Mouse (Mus musculus) mouse trophoblast stem cell (cell line): Measurements from ENCODE around the gene Padi2.

Source experiments
- in situ Hi-C, 2 experiments: fragments of 300-500 bp; cut with MseI, MboI; formaldehyde crosslinking; loops; 2 replicates in 1 of 2; 3 replicates in 1 of 2; pipeline ENCODE4 v1.15.1; 2025

The Padi2 gene

DNA sequence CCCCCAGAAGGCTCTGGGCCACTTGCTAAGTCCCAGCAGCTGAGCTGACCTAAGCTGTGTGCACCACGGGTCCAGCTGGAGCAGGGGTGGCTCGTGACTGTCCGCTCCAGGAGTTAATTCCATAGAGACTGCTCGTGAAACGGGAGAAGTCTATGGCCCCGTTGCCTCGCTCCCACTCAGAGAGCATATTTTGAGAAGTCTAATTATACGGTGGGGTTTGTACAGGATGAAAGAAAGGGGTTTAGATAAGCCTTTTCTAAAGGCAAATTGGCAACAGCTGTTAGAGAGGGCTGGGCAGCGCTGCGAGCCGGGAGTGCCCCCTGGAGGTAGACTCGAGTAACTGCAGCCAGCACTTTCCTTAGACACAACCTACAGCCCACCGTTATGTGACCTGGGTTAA lies 51.6 kb downstream of the Padi2 start:
- in situ Hi-C loops, result no loop called here

DNA sequence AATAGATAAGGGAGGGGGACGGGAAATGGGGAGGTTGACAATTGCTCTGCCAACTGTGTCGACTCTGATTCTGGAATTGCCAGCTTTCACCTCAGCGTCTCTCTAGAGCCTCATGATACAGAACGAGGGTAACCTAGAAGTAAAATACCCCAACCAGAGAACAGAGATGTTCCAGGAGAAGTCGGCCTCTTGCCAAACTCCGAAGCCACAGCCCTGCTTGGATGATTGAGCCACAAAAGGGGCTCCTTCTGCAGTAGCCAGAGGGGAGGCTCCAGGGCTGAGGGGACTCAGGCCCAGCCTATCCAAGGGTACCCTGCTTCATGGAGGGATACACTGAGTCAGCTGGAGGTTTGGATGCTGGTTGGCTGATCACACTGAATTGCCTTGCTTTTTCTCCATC lies 52.2 kb downstream of the Padi2 start:
- in situ Hi-C loops, result no loop called here

- in situ Hi-C loops, result no loop called here
Observed at GRCm38 (mm10) chr4:140959128-140959679, 53.1 kb downstream of the Padi2 start.

DNA sequence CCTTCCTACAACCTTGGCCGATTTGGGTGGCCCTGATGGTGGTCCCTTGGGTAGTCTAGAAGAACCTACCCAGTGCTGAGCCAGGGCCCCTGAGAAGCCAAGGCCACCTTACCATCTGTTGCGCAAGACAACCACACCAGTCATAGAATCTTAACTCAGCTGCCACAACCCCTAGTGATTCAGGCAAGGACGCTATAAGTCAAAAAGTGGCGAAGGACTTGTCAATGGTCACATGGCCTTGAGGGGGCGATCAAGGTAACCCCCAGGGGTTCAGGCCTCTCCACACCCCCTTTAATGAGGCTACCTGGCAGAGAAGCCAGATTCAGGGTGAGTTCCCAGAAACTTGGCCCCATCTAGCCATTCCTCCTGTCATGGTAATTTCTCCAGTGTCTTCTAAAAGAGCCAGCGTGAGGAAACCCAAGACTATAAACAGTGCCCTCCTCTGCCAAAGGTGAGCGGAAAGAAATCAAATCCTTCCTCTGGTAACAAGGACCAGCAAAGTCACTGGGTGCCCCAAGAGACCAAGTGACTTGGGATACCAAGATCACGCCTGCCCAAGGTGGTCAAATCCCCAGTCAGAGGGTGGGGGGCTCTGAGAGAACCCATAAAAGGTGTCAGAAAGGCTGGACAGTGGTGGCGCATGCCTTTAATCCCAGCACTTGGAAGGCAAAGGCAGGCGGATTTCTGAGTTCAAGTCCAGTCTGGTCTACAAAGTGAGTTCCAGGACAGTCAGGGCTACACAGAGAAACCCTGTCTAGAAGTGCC lies 53.8 kb downstream of the Padi2 start:
- in situ Hi-C loops, result loop anchor here in 1 of 2 experiments (5.0 kb wide), 1 partner anchor 53 kb away; the partner anchor contains the start of gene Padi2

- in situ Hi-C loops, result loop anchor here in 1 of 2 experiments (5.0 kb wide), 1 partner anchor 54 kb away; the partner anchor contains the start of gene Padi2
Observed at GRCm38 (mm10) chr4:140960781-140961466, 54.8 kb downstream of the Padi2 start, which contains the start of gene Sdhb. Gene Sdhb (plus strand): TSS chr4:140961203.

- in situ Hi-C loops, result loop anchor here in 1 of 2 experiments (5.0 kb wide), 1 partner anchor 54 kb away; the partner anchor contains the start of gene Padi2
Observed at GRCm38 (mm10) chr4:140961467-140962206, 55.5 kb downstream of the Padi2 start.

GRCm38 (mm10) chr4:140962207-140962909 lies 56.2 kb downstream of the Padi2 start:
- in situ Hi-C loops, result loop anchor here in 1 of 2 experiments (5.0 kb wide), 1 partner anchor 55 kb away; the partner anchor contains the start of gene Padi2

GRCm38 (mm10) chr4:140962950-140963349 lies 56.8 kb downstream of the Padi2 start:
- in situ Hi-C loops, result loop anchor here in 1 of 2 experiments (5.0 kb wide), 1 partner anchor 56 kb away; the partner anchor contains the start of gene Padi2

GRCm38 (mm10) chr4:140963941-140964597 lies 57.9 kb downstream of the Padi2 start:
- in situ Hi-C loops, result loop anchor here in 1 of 2 experiments (5.0 kb wide), 1 partner anchor 57 kb away; the partner anchor contains the start of gene Padi2

GRCm38 (mm10) chr4:140964620-140965019 lies 58.5 kb downstream of the Padi2 start:
- in situ Hi-C loops, result loop anchor here in 1 of 2 experiments (5.0 kb wide), 1 partner anchor 57 kb away; the partner anchor contains the start of gene Padi2

DNA sequence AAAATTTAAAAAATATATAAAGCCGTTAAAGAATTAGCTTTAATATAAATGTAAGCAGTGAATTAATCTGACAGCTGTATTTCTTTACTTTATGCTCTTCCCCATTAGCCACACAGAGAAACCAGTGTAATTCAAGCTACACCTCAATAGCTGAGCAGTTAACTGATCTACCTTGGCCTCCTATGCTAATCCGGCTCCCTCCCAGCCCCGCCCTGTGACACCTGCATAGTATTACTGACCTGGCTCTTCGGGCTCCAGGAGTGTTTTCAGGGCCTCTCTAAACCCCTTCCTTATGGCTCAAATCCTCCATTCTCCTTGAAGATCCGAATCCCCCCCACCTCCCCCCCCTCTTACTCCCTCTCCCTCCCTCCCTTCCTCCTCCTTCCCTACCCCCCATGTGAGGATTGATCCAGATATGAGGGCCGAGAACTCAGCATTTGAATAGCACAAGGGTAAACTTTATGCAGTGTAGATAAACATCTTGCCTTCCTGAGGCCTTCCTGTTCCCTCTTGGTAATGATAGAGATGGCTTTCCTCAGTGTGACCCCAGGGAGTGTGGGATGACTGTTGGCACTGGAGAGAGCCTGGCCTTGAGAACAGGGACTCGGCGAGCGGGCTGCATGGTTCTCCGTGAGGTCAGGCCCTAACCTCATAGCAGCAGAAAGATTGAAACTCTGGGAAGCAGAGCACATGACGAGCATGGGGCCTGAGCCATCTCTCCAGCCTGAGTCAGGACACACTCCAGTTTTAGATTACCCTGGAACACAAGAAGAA lies 61.4 kb downstream of the Padi2 start:
- in situ Hi-C loops, result no loop called here

DNA sequence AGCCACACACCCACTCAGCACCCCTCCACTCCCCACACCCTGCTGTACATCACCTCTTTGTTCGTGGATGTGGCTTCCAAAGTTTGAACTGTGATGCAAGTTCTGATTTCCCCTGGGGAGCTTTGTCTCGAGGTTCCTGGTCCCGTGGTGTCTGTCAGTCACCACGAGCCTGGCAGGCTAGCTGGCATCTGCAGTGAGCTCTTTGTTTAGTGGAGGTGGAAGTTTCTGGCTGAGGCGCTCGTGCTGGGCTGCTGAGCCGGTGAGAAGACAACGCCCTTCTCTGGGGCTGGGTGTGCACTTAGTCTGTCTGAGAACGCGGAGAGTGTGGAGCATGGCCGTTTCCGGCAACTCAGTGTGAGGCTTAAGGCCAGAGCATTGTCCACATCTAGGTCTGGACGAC lies 65.5 kb downstream of the Padi2 start:
- in situ Hi-C loops, result loop anchor here in 1 of 2 experiments (10.0 kb wide), 1 partner anchor 63 kb away; no protein-coding TSS in a partner anchor

DNA sequence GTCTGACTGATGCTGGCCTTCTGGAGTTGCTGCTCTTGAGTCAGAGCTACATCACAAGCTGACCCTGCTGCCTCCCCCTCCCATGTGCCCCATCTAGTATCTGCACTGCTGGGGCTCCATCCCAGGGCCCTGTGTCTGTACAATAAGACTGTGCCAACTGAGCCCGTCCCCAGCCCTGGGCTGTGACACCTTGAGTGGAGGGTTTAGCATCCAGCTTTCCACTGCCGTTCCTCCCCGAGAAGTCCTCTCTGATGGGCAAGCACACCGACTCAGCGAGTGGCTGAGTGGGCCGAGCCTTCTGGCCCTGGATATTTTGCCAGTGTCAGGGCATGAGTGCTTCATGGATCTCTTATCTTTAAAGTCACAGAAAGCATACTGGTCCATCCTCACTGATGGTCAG lies 68.3 kb downstream of the Padi2 start:
- in situ Hi-C loops, result loop anchor here in 1 of 2 experiments (10.0 kb wide), 1 partner anchor 60 kb away; no protein-coding TSS in a partner anchor

DNA sequence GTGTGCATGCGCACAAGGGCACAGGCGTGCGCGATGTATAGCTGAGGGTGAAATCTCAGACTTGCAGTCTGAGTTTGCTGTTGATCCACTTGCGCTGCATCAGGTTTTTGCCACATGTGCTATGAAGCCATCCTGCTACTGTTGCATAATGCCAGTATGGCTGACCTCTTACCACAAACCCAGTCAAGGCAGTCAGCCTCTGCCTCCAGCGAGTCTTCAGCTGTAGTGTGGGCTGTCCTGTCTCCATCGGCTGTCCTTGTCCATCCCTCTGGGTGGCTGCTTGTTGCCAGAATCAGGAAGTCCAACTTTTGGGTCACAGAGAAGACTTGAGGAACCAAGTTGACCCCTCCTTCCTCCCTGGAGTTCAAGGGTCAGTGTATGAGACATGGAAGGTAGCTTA lies 69.2 kb downstream of the Padi2 start:
- in situ Hi-C loops, result loop anchor here in 1 of 2 experiments (10.0 kb wide), 1 partner anchor 59 kb away; no protein-coding TSS in a partner anchor

- in situ Hi-C loops, result loop anchor here in 1 of 2 experiments (10.0 kb wide), 1 partner anchor 58 kb away; no protein-coding TSS in a partner anchor
Observed at GRCm38 (mm10) chr4:140977278-140977677, 71.1 kb downstream of the Padi2 start.

- in situ Hi-C loops, result loop anchor here in 1 of 2 experiments (10.0 kb wide), 1 partner anchor 57 kb away; no protein-coding TSS in a partner anchor
Observed at GRCm38 (mm10) chr4:140977886-140978692, 71.9 kb downstream of the Padi2 start.

GRCm38 (mm10) chr4:140981605-140982004 lies 75.5 kb downstream of the Padi2 start:
- in situ Hi-C loops, result no loop called here

GRCm38 (mm10) chr4:140982808-140983207 lies 76.7 kb downstream of the Padi2 start:
- in situ Hi-C loops, result no loop called here
